Mouse (Mus musculus): ENCODE results near the gene Morn5.

Morn5 gene

GRCm38 (mm10) chr2:36048748-36049566, at the start of gene Morn5, which contains the start of gene Ndufa8:
Gene Morn5 (plus strand): TSS chr2:36049458.
Gene Ndufa8 (minus strand): TSS chr2:36049406.
- in situ Hi-C loops (cut with MboI; ENCODE audit: low pct_unique_long_range_greater_than_20kb in 1 of 2, low sequenced_read_pairs in 2 of 2, unreplicated experiment in 1 of 2), result no loop called here

GRCm38 (mm10) chr2:36000390-36000789, 48.9 kb upstream of the Morn5 start:
- in situ Hi-C loops (cut with MboI; ENCODE audit: low pct_unique_long_range_greater_than_20kb in 1 of 2, low sequenced_read_pairs in 2 of 2, unreplicated experiment in 1 of 2), result loop anchor here in 1 of 2 experiments (10.0 kb wide), 1 partner anchor 214 kb away; no protein-coding TSS in a partner anchor

GRCm38 (mm10) chr2:36002188-36002587, 47.1 kb upstream of the Morn5 start:
- in situ Hi-C loops (cut with MboI; ENCODE audit: low pct_unique_long_range_greater_than_20kb in 1 of 2, low sequenced_read_pairs in 2 of 2, unreplicated experiment in 1 of 2), result loop anchor here in 1 of 2 experiments (10.0 kb wide), 1 partner anchor 213 kb away; no protein-coding TSS in a partner anchor

- in situ Hi-C loops (cut with MboI; ENCODE audit: low pct_unique_long_range_greater_than_20kb in 1 of 2, low sequenced_read_pairs in 2 of 2, unreplicated experiment in 1 of 2), result loop anchor here (5.0 to 10.0 kb wide), 2 partner anchors 204 to 207 kb away; no protein-coding TSS in a partner anchor
Observed at GRCm38 (mm10) chr2:36008071-36008470, 41.2 kb upstream of the Morn5 start.

GRCm38 (mm10) chr2:36009386-36009785, 39.9 kb upstream of the Morn5 start:
- in situ Hi-C loops (cut with MboI; ENCODE audit: low pct_unique_long_range_greater_than_20kb in 1 of 2, low sequenced_read_pairs in 2 of 2, unreplicated experiment in 1 of 2), result loop anchor here (5.0 to 10.0 kb wide), 2 partner anchors 203 to 205 kb away; no protein-coding TSS in a partner anchor

- in situ Hi-C loops (cut with MboI; ENCODE audit: low pct_unique_long_range_greater_than_20kb in 1 of 2, low sequenced_read_pairs in 2 of 2, unreplicated experiment in 1 of 2), result no loop called here
Observed at GRCm38 (mm10) chr2:36010579-36010978, 38.7 kb upstream of the Morn5 start.

GRCm38 (mm10) chr2:36011331-36011825, 37.9 kb upstream of the Morn5 start:
- in situ Hi-C loops (cut with MboI; ENCODE audit: low pct_unique_long_range_greater_than_20kb in 1 of 2, low sequenced_read_pairs in 2 of 2, unreplicated experiment in 1 of 2), result no loop called here

GRCm38 (mm10) chr2:36013010-36013409, 36.2 kb upstream of the Morn5 start:
- in situ Hi-C loops (cut with MboI; ENCODE audit: low pct_unique_long_range_greater_than_20kb in 1 of 2, low sequenced_read_pairs in 2 of 2, unreplicated experiment in 1 of 2), result no loop called here

GRCm38 (mm10) chr2:36021385-36022159, 27.7 kb upstream of the Morn5 start:
- in situ Hi-C loops (cut with MboI; ENCODE audit: low pct_unique_long_range_greater_than_20kb in 1 of 2, low sequenced_read_pairs in 2 of 2, unreplicated experiment in 1 of 2), result no loop called here

GRCm38 (mm10) chr2:36023291-36023690, 26.0 kb upstream of the Morn5 start:
- in situ Hi-C loops (cut with MboI; ENCODE audit: low pct_unique_long_range_greater_than_20kb in 1 of 2, low sequenced_read_pairs in 2 of 2, unreplicated experiment in 1 of 2), result no loop called here

GRCm38 (mm10) chr2:36032884-36033283, 16.4 kb upstream of the Morn5 start:
- in situ Hi-C loops (cut with MboI; ENCODE audit: low pct_unique_long_range_greater_than_20kb in 1 of 2, low sequenced_read_pairs in 2 of 2, unreplicated experiment in 1 of 2), result no loop called here

- in situ Hi-C loops (cut with MboI; ENCODE audit: low pct_unique_long_range_greater_than_20kb in 1 of 2, low sequenced_read_pairs in 2 of 2, unreplicated experiment in 1 of 2), result no loop called here
Observed at GRCm38 (mm10) chr2:36033966-36034365, 15.3 kb upstream of the Morn5 start.

- in situ Hi-C loops (cut with MboI; ENCODE audit: low pct_unique_long_range_greater_than_20kb in 1 of 2, low sequenced_read_pairs in 2 of 2, unreplicated experiment in 1 of 2), result no loop called here
Observed at GRCm38 (mm10) chr2:36034898-36035297, 14.4 kb upstream of the Morn5 start.

GRCm38 (mm10) chr2:36035413-36036081, 13.7 kb upstream of the Morn5 start:
- in situ Hi-C loops (cut with MboI; ENCODE audit: low pct_unique_long_range_greater_than_20kb in 1 of 2, low sequenced_read_pairs in 2 of 2, unreplicated experiment in 1 of 2), result no loop called here

- in situ Hi-C loops (cut with MboI; ENCODE audit: low pct_unique_long_range_greater_than_20kb in 1 of 2, low sequenced_read_pairs in 2 of 2, unreplicated experiment in 1 of 2), result no loop called here
Observed at GRCm38 (mm10) chr2:36039297-36039985, 9.8 kb upstream of the Morn5 start.

- in situ Hi-C loops (cut with MboI; ENCODE audit: low pct_unique_long_range_greater_than_20kb in 1 of 2, low sequenced_read_pairs in 2 of 2, unreplicated experiment in 1 of 2), result no loop called here
Observed at GRCm38 (mm10) chr2:36040872-36041271, 8.4 kb upstream of the Morn5 start.

GRCm38 (mm10) chr2:36048164-36048563, 1.1 kb upstream of the Morn5 start:
- in situ Hi-C loops (cut with MboI; ENCODE audit: low pct_unique_long_range_greater_than_20kb in 1 of 2, low sequenced_read_pairs in 2 of 2, unreplicated experiment in 1 of 2), result no loop called here

- in situ Hi-C loops (cut with MboI; ENCODE audit: low pct_unique_long_range_greater_than_20kb in 1 of 2, low sequenced_read_pairs in 2 of 2, unreplicated experiment in 1 of 2), result no loop called here
Observed at GRCm38 (mm10) chr2:36049567-36049954, 303 bp downstream of the Morn5 start.
